Mouse (Mus musculus) olfactory bulb, adult 2 months (tissue): ENCODE measurements around the gene Tex29.

Experiments used
- CTCF ChIP-seq: fragments of 200-500 bp; IDR thresholded peaks from 2 replicates; pipeline ENCODE4 v1.5.1; 2012; ENCODE audit warnings: low read depth, mild to moderate bottlenecking, low read length, moderate library complexity; ENCODE audit not compliant: insufficient read depth
- POLR2A ChIP-seq: fragments of 200-500 bp; IDR thresholded peaks from 2 replicates; pipeline ENCODE4 v1.6.1; 2012; ENCODE audit warnings: mild to moderate bottlenecking, low read depth, low read length, moderate library complexity; ENCODE audit not compliant: insufficient read depth

- no peak for TF ChIP-seq CTCF
- no peak for TF ChIP-seq POLR2A
These were observed 6.1 kb upstream of the Tex29 start for GRCm38 (mm10) chr8:11834200-11834599.
